Mouse (Mus musculus): ENCODE data around the gene Dennd1b.

- no peak for TF ChIP-seq CTCF (IDR thresholded peaks at IDR 0.05; ENCODE audit: low read depth)
- TF ChIP-seq EP300 (IDR thresholded peaks at IDR 0.05; ENCODE audit: low read depth), result no peak
These were observed 75.4 kb downstream of the Dennd1b start for GRCm38 (mm10) chr1:139038620-139039019.

All from liver, embryonic 14.5 days (tissue).